Mouse (Mus musculus): ENCODE results near the gene Otop2.

DNA sequence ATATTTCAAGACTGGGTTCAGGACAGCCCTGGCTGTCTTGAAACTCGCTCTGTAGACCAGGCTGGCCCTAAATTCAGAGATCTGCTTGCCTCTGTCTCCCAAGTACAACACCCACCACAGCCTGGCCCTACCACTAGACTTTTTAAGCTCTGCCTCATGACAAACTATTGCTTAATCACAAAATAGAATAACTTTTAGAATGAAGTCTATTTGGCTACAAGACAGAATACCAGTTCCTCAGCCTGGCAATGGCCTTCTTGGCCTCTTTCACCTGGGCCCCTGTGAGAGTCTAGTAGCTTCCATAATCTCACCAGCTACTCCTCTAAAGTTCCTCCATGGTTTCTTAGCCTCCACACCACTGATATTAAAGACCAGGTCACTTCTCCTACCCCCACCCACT is 16.6 kb upstream of the Otop2 start:
- no peak for TF ChIP-seq CTCF (IDR thresholded peaks at IDR 0.05)
- no peak for TF ChIP-seq EP300 (IDR thresholded peaks at IDR 0.05)

Data from lung, postnatal 0 days (tissue).